Mouse (Mus musculus) heart, adult 2 months (tissue): ENCODE results near the gene Slc24a3.

Experiments used
- CTCF ChIP-seq: fragments of 200-600 bp; IDR thresholded peaks from 2 replicates; pipeline ENCODE4 v1.8.1; 2022; ENCODE audit warnings: antibody characterized with exemption, mild to moderate bottlenecking, moderate library complexity
- EP300 ChIP-seq: fragments of 200-500 bp; IDR thresholded peaks from 2 replicates; pipeline ENCODE4 v1.6.1; 2011; ENCODE audit warnings: low read depth, low read length, control low read depth; ENCODE audit not compliant: insufficient read depth

GRCm38 (mm10) chr2:145214086-145214831 lies 46.7 kb downstream of the Slc24a3 start:
- TF ChIP-seq CTCF (no peak), EP300 (no peak)
